Mouse (Mus musculus) liver, embryonic 15.5 days (tissue): ENCODE data around the gene Col20a1. TPM values are rescaled to one million over a fixed set of nuclear protein-coding genes. Genes with fewer than 3 reads are reported as not detected.
A peak's percentile ranks its signal among the peaks of the same experiment; 100 is the strongest.

Experiments
- ATAC-seq: fragments of 200-750 bp; cut with Nextera tagmentation; 2 replicates; pipeline ENCODE4 v1.8.0; 2017; ENCODE audit warnings: moderate number of reproducible peaks, mild to moderate bottlenecking, moderate library complexity; ENCODE audit not compliant: insufficient read depth
- H3K27ac ChIP-seq: fragments of 300-500 bp; sonication (generic); replicated peaks from 2 replicates; pipeline ENCODE4 v1.5.1; 2015; ENCODE audit warnings: mild to moderate bottlenecking, inconsistent platforms
- H3K27me3 ChIP-seq: fragments of 300-500 bp; sonication (generic); 2 replicates; pipeline ENCODE4 v1.6.1; 2015; ENCODE audit warnings: mild to moderate bottlenecking, inconsistent platforms
- H3K36me3 ChIP-seq: fragments of 300-500 bp; sonication (generic); replicated peaks from 2 replicates; pipeline ENCODE4 v1.6.1; 2015; ENCODE audit warnings: moderate library complexity, mild to moderate bottlenecking, inconsistent platforms
- H3K4me1 ChIP-seq: fragments of 300-500 bp; sonication (generic); replicated peaks from 2 replicates; pipeline ENCODE4 v1.6.1; 2015; ENCODE audit warnings: inconsistent platforms
- H3K4me2 ChIP-seq: fragments of 300-500 bp; sonication (generic); 2 replicates; pipeline ENCODE4 v1.6.1; 2015; ENCODE audit warnings: moderate library complexity, mild to moderate bottlenecking, inconsistent platforms
- H3K4me3 ChIP-seq: fragments of 300-500 bp; sonication (generic); replicated peaks from 2 replicates; pipeline ENCODE4 v1.5.1; 2015; ENCODE audit warnings: mild to moderate bottlenecking, inconsistent platforms
- H3K9ac ChIP-seq: fragments of 300-500 bp; sonication (generic); 2 replicates; pipeline ENCODE4 v1.6.1; 2015; ENCODE audit warnings: moderate library complexity, mild to moderate bottlenecking, inconsistent platforms
- H3K9me3 ChIP-seq: fragments of 300-500 bp; sonication (generic); replicated peaks from 2 replicates; pipeline ENCODE4 v1.6.1; 2016; ENCODE audit warnings: inconsistent platforms
- WGBS: fragments of 180-500 bp; shearing (Covaris S2); methylation state at CpG from one replicate; pipeline ENCODE4 v1.1.7; 2015; ENCODE audit warnings: mixed read lengths; ENCODE audit not compliant: insufficient replicate concordance; 5-methylcytosine and 5-hydroxymethylcytosine counted together
- polyA plus RNA-seq: library from polyadenylated mRNA; unstranded; fragments of >200 nt; fragmentation: Nextera tagmentation; extraction: Ambion mirVana; gene quantifications from 2 replicates; pipeline ENCODE4 v1.2.1, GENCODE M21; 2015

Col20a1 gene
- polyA plus RNA-seq, 1 experiment from 2014 or later = 0.07 TPM

GRCm38 (mm10) chr2:181042376-181042775 lies 56.0 kb downstream of the Col20a1 start:
- H3K36me3 ChIP-seq = no peaks in the 10 kb centered on the region

GRCm38 (mm10) chr2:181043437-181043836 lies 57.1 kb downstream of the Col20a1 start, which contains the start of gene Chrna4:
Gene Chrna4, minus strand, starts transcription at chr2:181043546.
- 43% methylated on average over 3 of the region's 3 CpGs for WGBS
- no peaks in the 10 kb centered on the region for H3K9me3 ChIP-seq
- no peak within 1 kb of the TSS for H3K9ac ChIP-seq
- H3K4me3 ChIP-seq = no peak within 1 kb of the TSS
- peak; percentile 50; the same call in 1 of the 2 replicates for ATAC-seq
- peaks cover 12% of the 10 kb centered on the region for H3K4me1 ChIP-seq
- no peaks in the 10 kb centered on the region for H3K36me3 ChIP-seq
- no peak within 1 kb of the TSS for H3K4me2 ChIP-seq
- H3K27me3 ChIP-seq = peaks cover 41% of the 10 kb centered on the region
- peak within 1 kb of the TSS; percentile 51; the same call in 1 of the 2 replicates for H3K27ac ChIP-seq

More at GRCm38 (mm10) chr2:181042376-181042775, 56.0 kb downstream of the Col20a1 start:
- Histone ChIP-seq H3K9ac (no peak overlapping the region), H3K4me2 (no peak overlapping the region), H3K9me3 (no peaks in the 10 kb centered on the region), H3K4me3 (no peak overlapping the region), H3K27ac (no peak overlapping the region), H3K27me3 (peaks cover 51% of the 10 kb centered on the region), H3K4me1 (peaks cover 12% of the 10 kb centered on the region)
- ATAC-seq = no peak

GRCm38 (mm10) chr2:181044001-181044400 lies 57.7 kb downstream of the Col20a1 start:
- no peaks in the 10 kb centered on the region for H3K36me3 ChIP-seq
- WGBS = 22% methylated on average over 3 of the region's 3 CpGs
- no peak overlapping the region for H3K4me3 ChIP-seq
- no peak overlapping the region for H3K4me2 ChIP-seq
- peak overlapping the region; percentile 51; the same call in 1 of the 2 replicates for H3K27ac ChIP-seq
- peaks cover 35% of the 10 kb centered on the region for H3K27me3 ChIP-seq
- no peaks in the 10 kb centered on the region for H3K9me3 ChIP-seq
- peaks cover 12% of the 10 kb centered on the region for H3K4me1 ChIP-seq
- H3K9ac ChIP-seq = no peak overlapping the region
- ATAC-seq = no peak

- Histone ChIP-seq H3K4me3 (no peak overlapping the region), H3K27me3 (peaks cover 6% of the 10 kb centered on the region), H3K4me2 (no peak overlapping the region), H3K36me3 (no peaks in the 10 kb centered on the region), H3K9me3 (no peaks in the 10 kb centered on the region), H3K9ac (no peak overlapping the region), H3K27ac (no peak overlapping the region), H3K4me1 (0 out of 2 replicates have a peak, but pooled peaks cover 6% of the 10 kb centered on the region)
- ATAC-seq = no peak
- WGBS = 53% methylated on average over 7 of the region's 7 CpGs
Observed at GRCm38 (mm10) chr2:181048252-181048945, 62.1 kb downstream of the Col20a1 start.

- H3K4me1 ChIP-seq = 0 out of 2 replicates have a peak, but pooled peaks cover 3% of the 10 kb centered on the region
- no peak overlapping the region for H3K9ac ChIP-seq
- H3K4me3 ChIP-seq = no peak overlapping the region
- no peak overlapping the region for H3K4me2 ChIP-seq
- peaks cover 6% of the 10 kb centered on the region for H3K27me3 ChIP-seq
- H3K36me3 ChIP-seq = no peaks in the 10 kb centered on the region
- ATAC-seq = no peak
- 63% methylated on average over 9 of the region's 9 CpGs for WGBS
- no peak overlapping the region for H3K27ac ChIP-seq
- H3K9me3 ChIP-seq = no peaks in the 10 kb centered on the region
Observed at GRCm38 (mm10) chr2:181048986-181049385, 62.7 kb downstream of the Col20a1 start.

GRCm38 (mm10) chr2:181052171-181052570 lies 65.8 kb downstream of the Col20a1 start:
- Histone ChIP-seq H3K4me1 (no peaks in the 10 kb centered on the region), H3K9ac (no peak overlapping the region), H3K4me3 (no peak overlapping the region), H3K36me3 (no peaks in the 10 kb centered on the region), H3K4me2 (no peak overlapping the region), H3K27me3 (peaks cover 14% of the 10 kb centered on the region), H3K9me3 (no peaks in the 10 kb centered on the region), H3K27ac (no peak overlapping the region)
- 82% methylated on average over 1 of the region's 1 CpGs for WGBS
- ATAC-seq = no peak

- peaks cover 20% of the 10 kb centered on the region for H3K27me3 ChIP-seq
- no peak for ATAC-seq
- no peak overlapping the region for H3K4me2 ChIP-seq
- H3K4me3 ChIP-seq = no peak overlapping the region
- H3K4me1 ChIP-seq = no peaks in the 10 kb centered on the region
- WGBS = 41% methylated on average over 8 of the region's 8 CpGs
- no peak overlapping the region for H3K9ac ChIP-seq
- no peaks in the 10 kb centered on the region for H3K9me3 ChIP-seq
- no peak overlapping the region for H3K27ac ChIP-seq
- no peaks in the 10 kb centered on the region for H3K36me3 ChIP-seq
Observed at GRCm38 (mm10) chr2:181057341-181057740, 71.0 kb downstream of the Col20a1 start.

GRCm38 (mm10) chr2:181058193-181058592 lies 71.9 kb downstream of the Col20a1 start:
- no peaks in the 10 kb centered on the region for H3K36me3 ChIP-seq
- peaks cover 21% of the 10 kb centered on the region for H3K27me3 ChIP-seq
- H3K9ac ChIP-seq = no peak overlapping the region
- no peaks in the 10 kb centered on the region for H3K9me3 ChIP-seq
- H3K27ac ChIP-seq = no peak overlapping the region
- WGBS = 20% methylated on average over 3 of the region's 3 CpGs
- ATAC-seq = no peak
- H3K4me1 ChIP-seq = no peaks in the 10 kb centered on the region
- H3K4me2 ChIP-seq = no peak overlapping the region
- H3K4me3 ChIP-seq = no peak overlapping the region

- ATAC-seq = no peak
- Histone ChIP-seq H3K4me2 (no peak overlapping the region), H3K9ac (no peak overlapping the region), H3K27ac (no peak overlapping the region), H3K4me3 (no peak overlapping the region), H3K27me3 (peaks cover 27% of the 10 kb centered on the region), H3K4me1 (no peaks in the 10 kb centered on the region), H3K9me3 (no peaks in the 10 kb centered on the region), H3K36me3 (no peaks in the 10 kb centered on the region)
- 10% methylated on average over 5 of the region's 5 CpGs for WGBS
Observed at GRCm38 (mm10) chr2:181060127-181060526, 73.8 kb downstream of the Col20a1 start.

GRCm38 (mm10) chr2:181065827-181066226 lies 79.5 kb downstream of the Col20a1 start:
- no peak for ATAC-seq
- H3K4me3 ChIP-seq = no peak overlapping the region
- H3K27me3 ChIP-seq = peaks cover 39% of the 10 kb centered on the region
- no peak overlapping the region for H3K4me2 ChIP-seq
- no peaks in the 10 kb centered on the region for H3K4me1 ChIP-seq
- no peaks in the 10 kb centered on the region for H3K36me3 ChIP-seq
- no peak overlapping the region for H3K9ac ChIP-seq
- no peak overlapping the region for H3K27ac ChIP-seq
- H3K9me3 ChIP-seq = no peaks in the 10 kb centered on the region
- 29% methylated on average over 4 of the region's 4 CpGs for WGBS
